Mouse (Mus musculus): ENCODE data around the gene Htr2c.

- TF ChIP-seq CTCF (IDR thresholded peaks at IDR 0.05; ENCODE audit: low read depth) (no peak), EP300 (IDR thresholded peaks at IDR 0.05; ENCODE audit: low read depth) (no peak)
These were observed 3.7 kb upstream of the Htr2c start for GRCm38 (mm10) chrX:146958608-146959007.
